Mouse (Mus musculus) G1E (cell line): ENCODE results near the gene Hist1h2bn.

Experiments
- CTCF ChIP-seq: IDR thresholded peaks from 2 replicates; pipeline ENCODE4 v1.5.1; 2012; ENCODE audit warnings: low read depth, low read length, inconsistent platforms, mixed read lengths
- GATA1 ChIP-seq: IDR thresholded peaks from 2 replicates; pipeline ENCODE4 v1.6.1; 2012; ENCODE audit warnings: borderline replicate concordance, low read length, inconsistent platforms, mixed read lengths

GRCm38 (mm10) chr13:21706669-21707068 lies 47.3 kb upstream of the Hist1h2bn start:
- TF ChIP-seq GATA1 = no peak
- TF ChIP-seq CTCF = no peak
